Comparison of ENCODE assay signal across 15 mouse cellular contexts in the genomic region with DNA sequence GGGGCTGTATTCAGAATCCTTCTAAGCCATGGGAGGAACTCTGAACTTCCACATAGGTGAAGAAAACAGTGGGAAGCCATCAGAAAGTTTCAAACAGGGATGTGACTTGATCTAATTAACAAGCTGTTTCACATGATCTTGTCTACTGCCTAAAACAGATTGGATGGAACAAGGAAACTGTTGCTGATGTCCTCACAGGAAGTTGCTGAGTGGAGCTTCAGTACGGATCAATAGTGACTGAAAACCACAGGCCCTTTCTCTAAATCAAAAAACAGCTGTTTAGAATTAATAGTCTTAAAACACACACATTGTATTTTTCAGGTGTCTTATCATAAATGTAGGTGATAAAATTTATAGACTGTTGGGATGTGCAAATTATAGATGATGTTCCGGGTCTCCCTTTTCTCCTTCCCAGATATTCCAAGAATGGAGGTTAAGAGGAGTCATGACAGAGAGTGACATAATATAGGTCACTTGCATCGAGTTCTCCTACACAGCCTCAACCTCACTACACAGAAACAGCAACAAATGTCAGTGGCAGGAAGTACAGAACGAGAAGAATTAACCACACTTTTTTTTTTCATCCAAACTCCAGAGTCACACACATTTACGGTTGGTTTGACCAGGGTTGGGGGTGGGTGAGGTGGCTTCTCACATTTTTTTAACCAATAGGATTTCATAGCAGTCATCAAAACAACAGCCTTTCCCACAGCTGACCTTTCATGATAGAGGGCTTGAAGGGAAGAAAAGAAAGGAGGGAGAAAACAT.
A peak's percentile ranks its signal among the peaks of the same experiment; 100 is the strongest.
DNase-seq lines count a peak whose midpoint lies in the region; ATAC-seq lines count a peak whose summit lies in the region.
"Had no signal": no experiment of that assay in that cellular context is flagged by ENCODE, and none has a peak within 500 bp of the region (broad histone marks: within the 10 kb centered on the region; RNA-seq: fewer than 3 reads in every experiment).

No protein-coding gene starts in this region.

- peak; percentile 83 for ATAC-seq in CD4-positive, CD25-positive, alpha-beta regulatory T cell, adult 4 months
- ATAC-seq in inflammation-experienced regulatory T-cells, adult 6 months, result peak; percentile 84
- 0 out of 2 replicates have a peak, but pooled peaks have one; percentile 44 for ATAC-seq in neutrophil, adult 5-6 weeks (ENCODE audit: extremely low read depth, insufficient number of reproducible peaks, low FRiP score, poor library complexity, severe bottlenecking)

- peak; percentile 61 for DNase-seq in CD4-positive helper T cell, adult 2 months (ENCODE audit: low read depth, low spot score)
- DNase-seq in kidney, postnatal 14 days, result no peak
- no peak for DNase-seq in kidney, postnatal 10 days
- DNase-seq in left cerebral cortex, adult 11 months (ENCODE audit: low spot score), result no peak
- DNase-seq: adrenal gland, postnatal 14 days; cerebellum, adult 8-10 months; gastrocnemius, postnatal 14 days; heart, postnatal 14 days; kidney, adult 2 months; left cerebral cortex, postnatal 4 days; lung, adult 18-20 months; right cerebral cortex, adult 18-20 months had no signal
